Mouse (Mus musculus) liver, postnatal 0 days (tissue): Measurements from ENCODE around the gene Chst15.

Experiments used
- CTCF ChIP-seq: sonication (generic); IDR thresholded peaks from 2 replicates; pipeline ENCODE4 v1.5.1; 2016; ENCODE audit warnings: antibody characterized with exemption, low read depth
- EP300 ChIP-seq: IDR thresholded peaks from 2 replicates; pipeline ENCODE4 v1.6.1; 2016; ENCODE audit warnings: antibody characterized with exemption, low read depth, mild to moderate bottlenecking

DNA sequence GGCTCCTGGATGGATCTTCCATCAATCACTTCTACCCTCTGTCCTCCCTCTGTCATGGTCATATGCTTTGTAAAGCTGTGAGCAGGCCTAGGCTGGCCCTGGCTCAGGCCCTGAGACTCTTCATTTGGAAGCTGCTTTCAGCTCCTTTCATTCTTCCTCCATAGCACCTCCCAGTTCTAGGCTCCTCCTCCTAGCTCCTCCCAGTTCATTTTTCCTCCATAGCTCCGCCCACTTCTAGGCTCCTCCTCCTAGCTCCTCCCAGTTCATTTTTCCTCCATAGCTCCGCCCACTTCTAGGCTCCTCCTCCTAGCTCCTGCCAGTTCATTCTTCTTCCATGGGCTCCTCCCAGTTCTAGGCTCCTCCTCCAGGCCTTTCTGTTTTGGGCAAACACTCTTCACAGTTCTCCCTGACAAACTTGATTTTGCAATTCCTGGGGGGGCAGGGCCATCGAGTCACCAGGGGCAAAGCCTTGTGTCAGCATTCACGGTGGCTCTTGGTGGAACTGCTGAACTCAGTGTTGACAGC, 74.3 kb downstream of the Chst15 start:
- no peak for TF ChIP-seq EP300
- no peak for TF ChIP-seq CTCF
